Mouse (Mus musculus) adrenal gland, postnatal 25 days (tissue): Measurements from ENCODE around the gene Rdh5. TPM values are rescaled to one million over a fixed set of nuclear protein-coding genes. Genes with fewer than 3 reads are reported as not detected.

Experiments
- DNase-seq: peaks from one replicate; pipeline ENCODE4 v3.0.0; 2021; ENCODE audit warnings: mixed read lengths
- total RNA-seq: library from RNA; stranded (reverse); gene quantifications from 2 replicates; pipeline ENCODE4 v1.2.3, GENCODE M21; 2021

Gene Rdh5
- total RNA-seq, 1 experiment from 2014 or later = 15.9 TPM

- DNase-seq = no peak
Observed at GRCm38 (mm10) chr10:128929638-128930378, 7.1 kb upstream of the Rdh5 start.

- no peak for DNase-seq
Observed at GRCm38 (mm10) chr10:128928356-128928755, 5.7 kb upstream of the Rdh5 start.

- DNase-seq = no peak
Observed at GRCm38 (mm10) chr10:128923935-128924334, 1.2 kb upstream of the Rdh5 start, which contains the start of gene Bloc1s1. Bloc1s1 (minus strand) TSS chr10:128924035.

GRCm38 (mm10) chr10:128923013-128923691, 464 bp upstream of the Rdh5 start:
- peak; percentile 98 for DNase-seq

GRCm38 (mm10) chr10:128921883-128922821, 536 bp downstream of the Rdh5 start:
- peak; percentile 50 for DNase-seq

- DNase-seq = no peak
Observed at GRCm38 (mm10) chr10:128921251-128921650, 1.4 kb downstream of the Rdh5 start.

GRCm38 (mm10) chr10:128920736-128921161, 1.9 kb downstream of the Rdh5 start:
- DNase-seq = no peak

- no peak for DNase-seq
Observed at GRCm38 (mm10) chr10:128919966-128920365, 2.7 kb downstream of the Rdh5 start.

- no peak for DNase-seq
Observed at GRCm38 (mm10) chr10:128919203-128919631, 3.5 kb downstream of the Rdh5 start.

- peak; percentile 47 for DNase-seq
Observed at GRCm38 (mm10) chr10:128918246-128918645, 4.4 kb downstream of the Rdh5 start.

- DNase-seq = no peak
Observed at GRCm38 (mm10) chr10:128917400-128917799, 5.3 kb downstream of the Rdh5 start.

GRCm38 (mm10) chr10:128916665-128917064, 6.0 kb downstream of the Rdh5 start:
- DNase-seq = no peak

GRCm38 (mm10) chr10:128915550-128915949, 7.1 kb downstream of the Rdh5 start:
- DNase-seq = no peak

GRCm38 (mm10) chr10:128913696-128914095, 9.0 kb downstream of the Rdh5 start:
- DNase-seq = no peak

- DNase-seq = peak; percentile 89
Observed at GRCm38 (mm10) chr10:128913219-128913618, 9.5 kb downstream of the Rdh5 start.

GRCm38 (mm10) chr10:128912791-128913190, 9.9 kb downstream of the Rdh5 start:
- no peak for DNase-seq

- DNase-seq = no peak
Observed at GRCm38 (mm10) chr10:128912268-128912667, 10.4 kb downstream of the Rdh5 start.

- no peak for DNase-seq
Observed at GRCm38 (mm10) chr10:128911430-128911829, 11.3 kb downstream of the Rdh5 start.

- peak; percentile 64 for DNase-seq
Observed at GRCm38 (mm10) chr10:128910066-128910841, 12.4 kb downstream of the Rdh5 start.

GRCm38 (mm10) chr10:128909567-128910028, 13.1 kb downstream of the Rdh5 start:
- DNase-seq = peak; percentile 90

- DNase-seq = no peak
Observed at GRCm38 (mm10) chr10:128908778-128909448, 13.8 kb downstream of the Rdh5 start.
